Mouse (Mus musculus) layer of hippocampus, postnatal 10 days (tissue): Measurements from ENCODE around the gene Ccdc103. TPM values are rescaled to one million over a fixed set of nuclear protein-coding genes. Genes with fewer than 3 reads are reported as not detected.

ENCODE experiments used
- total RNA-seq, 2 experiments: library from RNA; stranded (reverse); gene quantifications; 2 replicates each; pipeline ENCODE4 v1.2.3; 2021

Gene Ccdc103
- total RNA-seq, 2 experiments from 2014 or later, result 1.1 to 1.4 TPM

Other genes with a start within 250 kb of the Ccdc103 start
- not detected for gene Meioc, start 217.5 kb upstream of the Ccdc103 start, total RNA-seq
- gene Ccdc43, start 183.4 kb upstream of the Ccdc103 start, total RNA-seq, result 10 to 100 TPM; 28.3 to 36.1 TPM
- gene Adam11, start 119.8 kb upstream of the Ccdc103 start, total RNA-seq, result 100 to 1,000 TPM; 130 to 149 TPM
- gene Gjc1, start 61.5 kb upstream of the Ccdc103 start, total RNA-seq, result 10 to 100 TPM; 15.4 to 17.6 TPM
- gene Higd1b, start 45.4 kb upstream of the Ccdc103 start, total RNA-seq, result 10 to 100 TPM in 1 of 2 experiments, 1 to 10 TPM in 1; 9.3 to 11.1 TPM
- gene Eftud2, start 219 bp upstream of the Ccdc103 start, total RNA-seq, result 100 to 1,000 TPM; 105 to 117 TPM
- not detected for gene Fam187a, start 4.0 kb downstream of the Ccdc103 start, total RNA-seq
- 100 to 1,000 TPM; 273 to 295 TPM for gene Gfap, start 19.7 kb downstream of the Ccdc103 start, total RNA-seq
- gene Kif18b, start 43.9 kb downstream of the Ccdc103 start, total RNA-seq, result 1 to 10 TPM; 2.6 TPM
- 10 to 100 TPM; 32.3 to 37.5 TPM for gene C1ql1, start 65.5 kb downstream of the Ccdc103 start, total RNA-seq
- 10 to 100 TPM; 79.7 to 87.3 TPM for gene Nmt1, start 147.0 kb downstream of the Ccdc103 start, total RNA-seq
- gene Dcakd, start 147.1 kb downstream of the Ccdc103 start, total RNA-seq, result 100 to 1,000 TPM; 117 to 118 TPM
- 10 to 100 TPM; 13.4 to 13.7 TPM for gene Plcd3, start 220.5 kb downstream of the Ccdc103 start, total RNA-seq
- 10 to 100 TPM; 63.1 to 66.1 TPM for gene Acbd4, start 220.5 kb downstream of the Ccdc103 start, total RNA-seq
- gene Hexim1, start 235.0 kb downstream of the Ccdc103 start, total RNA-seq, result 10 to 100 TPM; 38.0 to 38.7 TPM